Mouse (Mus musculus) limb, embryonic 14.5 days (tissue): ENCODE data around the gene Nek7. TPM values are rescaled to one million over a fixed set of nuclear protein-coding genes. Genes with fewer than 3 reads are reported as not detected.

ENCODE experiments used
- ATAC-seq: fragments of 200-750 bp; cut with Nextera tagmentation; 2 replicates; pipeline ENCODE4 v1.8.0; 2017; ENCODE audit warnings: low read depth, moderate number of reproducible peaks, moderate TSS enrichment; ENCODE audit not compliant: low FRiP score
- DNase-seq: peaks from one replicate; pipeline ENCODE4 v3.0.0-alpha.2; 2015; ENCODE audit warnings: low spot score
- H3K27ac ChIP-seq: fragments of 300-500 bp; sonication (generic); replicated peaks from 2 replicates; pipeline ENCODE4 v1.5.1; 2014; ENCODE audit warnings: low read depth, mild to moderate bottlenecking, low read length, moderate library complexity, mixed read lengths
- H3K27me3 ChIP-seq: fragments of 300-500 bp; sonication (generic); 2 replicates; pipeline ENCODE4 v1.6.1; 2014; ENCODE audit warnings: low read length, mixed read lengths; ENCODE audit not compliant: control insufficient read depth, insufficient read depth
- H3K36me3 ChIP-seq: fragments of 300-500 bp; sonication (generic); 2 replicates; pipeline ENCODE4 v1.6.1; 2014; ENCODE audit warnings: mild to moderate bottlenecking, low read length, moderate library complexity, mixed read lengths; ENCODE audit not compliant: control insufficient read depth, insufficient read depth
- H3K4me1 ChIP-seq: fragments of 300-500 bp; sonication (generic); 2 replicates; pipeline ENCODE4 v1.6.1; 2014; ENCODE audit warnings: antibody characterized with exemption, low read length, mixed read lengths; ENCODE audit not compliant: control insufficient read depth, insufficient read depth
- H3K4me2 ChIP-seq: fragments of 300-500 bp; sonication (generic); replicated peaks from 2 replicates; pipeline ENCODE4 v1.6.1; 2014; ENCODE audit warnings: low read depth, mild to moderate bottlenecking, low read length, moderate library complexity; ENCODE audit not compliant: severe bottlenecking
- H3K4me3 ChIP-seq: fragments of 300-500 bp; sonication (generic); replicated peaks from 2 replicates; pipeline ENCODE4 v1.5.1; 2014; ENCODE audit warnings: low read length
- H3K9ac ChIP-seq: fragments of 300-500 bp; sonication (generic); 2 replicates; pipeline ENCODE4 v1.6.1; 2014; ENCODE audit warnings: mild to moderate bottlenecking, low read depth, low read length, moderate library complexity; ENCODE audit not compliant: severe bottlenecking
- H3K9me3 ChIP-seq: fragments of 300-500 bp; sonication (generic); 2 replicates; pipeline ENCODE4 v1.6.1; 2016; ENCODE audit warnings: low read length; ENCODE audit not compliant: control insufficient read depth
- POLR2A ChIP-seq: fragments of 200-500 bp; IDR thresholded peaks from 2 replicates; pipeline ENCODE4 v1.8.0; 2012; ENCODE audit warnings: inconsistent platforms, mild to moderate bottlenecking, moderate library complexity, borderline replicate concordance; ENCODE audit not compliant: insufficient read depth, insufficient read length; ENCODE audit errors: extremely low read depth
- WGBS: fragments of 180-500 bp; shearing (Covaris S2); extraction: QIAGEN DNeasy Blood & Tissue Kit; methylation state at CpG from one replicate; pipeline ENCODE4 v1.1.7; 2014; 5-methylcytosine and 5-hydroxymethylcytosine counted together
- polyA plus RNA-seq, 2 experiments: library from polyadenylated mRNA; depleted of rRNA in 1 of 2; stranded (reverse) in 1 of 2; unstranded in 1 of 2; fragments of >200 nt; fragmentation: Nextera tagmentation in 1 of 2; extraction: Ambion mirVana in 1 of 2; gene quantifications; 2 replicates each; pipeline versions ENCODE4 v1.2.1 to v1.2.3; 2012 to 2014

Nek7 gene
- polyA plus RNA-seq, 2 experiments, result 14.2 to 32.4 TPM

DNA sequence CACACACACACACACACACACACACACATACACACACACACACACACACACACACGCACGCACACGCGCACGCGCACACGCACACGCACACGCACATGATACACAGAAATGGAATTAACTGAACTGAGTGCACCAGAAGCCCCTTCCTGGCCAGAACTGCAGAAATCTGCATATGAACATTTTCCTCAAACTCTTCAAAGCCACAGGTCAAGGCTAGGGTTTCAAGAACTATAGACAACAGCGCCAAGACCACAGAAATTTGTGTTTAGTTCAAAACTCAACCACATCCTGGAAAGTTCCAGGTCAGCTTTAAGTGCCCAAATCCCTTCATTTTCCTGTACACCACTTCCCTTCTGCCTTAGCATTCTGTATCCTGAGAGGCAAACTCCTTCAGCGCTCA lies 21.9 kb downstream of the Nek7 start:
- H3K4me2 ChIP-seq, result no peak overlapping the region
- H3K4me1 ChIP-seq, result no peaks in the 10 kb centered on the region
- WGBS, result 82% methylated on average over 11 of the region's 11 CpGs
- H3K9ac ChIP-seq, result no peak overlapping the region
- no peaks in the 10 kb centered on the region for H3K27me3 ChIP-seq
- no peak overlapping the region for H3K27ac ChIP-seq
- TF ChIP-seq POLR2A, result no peak
- DNase-seq (no peak), ATAC-seq (no peak)
- no peaks in the 10 kb centered on the region for H3K36me3 ChIP-seq
- no peak overlapping the region for H3K4me3 ChIP-seq
- no peaks in the 10 kb centered on the region for H3K9me3 ChIP-seq

DNA sequence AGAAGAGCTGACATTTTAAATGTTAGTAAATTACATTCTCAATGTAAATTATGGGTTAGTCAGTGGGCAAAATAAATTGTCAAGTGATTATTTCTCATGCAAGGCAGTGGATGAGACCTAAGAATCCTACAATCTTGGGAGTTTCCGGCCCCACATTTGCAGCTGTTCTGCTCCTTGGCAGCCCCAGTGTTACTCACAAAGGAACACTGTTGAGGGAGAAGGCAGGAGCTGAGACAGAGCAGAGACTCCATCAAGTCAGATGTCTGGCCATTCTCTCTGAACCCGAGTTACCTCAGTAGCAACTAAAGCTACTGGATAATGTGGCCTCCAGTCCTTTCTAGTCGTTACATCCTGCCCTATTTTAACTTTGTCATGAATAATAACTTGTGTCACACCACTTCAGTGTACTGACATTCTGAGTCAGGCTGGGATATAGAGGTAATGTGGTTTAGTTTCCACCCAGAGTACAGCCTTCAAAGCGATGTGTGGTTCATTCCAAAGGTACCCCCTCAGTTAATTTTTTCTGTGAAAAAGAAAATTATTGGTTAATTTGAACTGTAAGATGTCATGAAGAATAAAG lies 23.7 kb downstream of the Nek7 start:
- Histone ChIP-seq H3K27ac (no peak overlapping the region), H3K4me2 (no peak overlapping the region), H3K9me3 (no peaks in the 10 kb centered on the region), H3K4me3 (no peak overlapping the region), H3K27me3 (no peaks in the 10 kb centered on the region), H3K4me1 (no peaks in the 10 kb centered on the region), H3K36me3 (no peaks in the 10 kb centered on the region; the same call in 1 of the 2 replicates), H3K9ac (no peak overlapping the region)
- ATAC-seq, result no peak
- no peak for DNase-seq
- 61% methylated on average over 4 of the region's 4 CpGs for WGBS
- no peak for TF ChIP-seq POLR2A

DNA sequence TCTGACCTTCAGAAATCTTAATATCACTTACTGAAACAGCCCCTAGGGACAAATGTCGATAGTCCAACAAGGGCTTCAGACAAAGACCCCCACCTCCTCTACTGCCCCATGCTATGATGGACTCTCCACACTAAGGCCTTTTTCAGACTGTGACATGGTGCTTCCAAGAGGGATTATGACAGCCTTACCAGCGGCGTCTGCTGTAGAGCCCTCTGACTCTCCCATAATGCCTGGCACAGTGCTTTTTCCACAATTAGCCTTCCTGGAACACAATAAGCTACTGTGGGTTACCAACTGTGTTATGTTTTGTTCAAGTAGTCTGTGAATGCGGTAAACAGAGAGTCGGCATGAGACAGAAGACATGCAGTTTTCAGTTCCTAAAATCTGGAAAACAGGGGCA lies 25.0 kb downstream of the Nek7 start:
- no peak overlapping the region for H3K4me2 ChIP-seq
- no peaks in the 10 kb centered on the region for H3K27me3 ChIP-seq
- no peak for TF ChIP-seq POLR2A
- H3K9ac ChIP-seq, result no peak overlapping the region
- DNase-seq, result no peak
- H3K27ac ChIP-seq, result no peak overlapping the region
- 81% methylated on average over 5 of the region's 5 CpGs for WGBS
- no peaks in the 10 kb centered on the region; the same call in 1 of the 2 replicates for H3K36me3 ChIP-seq
- H3K4me1 ChIP-seq, result no peaks in the 10 kb centered on the region
- no peaks in the 10 kb centered on the region for H3K9me3 ChIP-seq
- no peak overlapping the region for H3K4me3 ChIP-seq
- no peak for ATAC-seq

DNA sequence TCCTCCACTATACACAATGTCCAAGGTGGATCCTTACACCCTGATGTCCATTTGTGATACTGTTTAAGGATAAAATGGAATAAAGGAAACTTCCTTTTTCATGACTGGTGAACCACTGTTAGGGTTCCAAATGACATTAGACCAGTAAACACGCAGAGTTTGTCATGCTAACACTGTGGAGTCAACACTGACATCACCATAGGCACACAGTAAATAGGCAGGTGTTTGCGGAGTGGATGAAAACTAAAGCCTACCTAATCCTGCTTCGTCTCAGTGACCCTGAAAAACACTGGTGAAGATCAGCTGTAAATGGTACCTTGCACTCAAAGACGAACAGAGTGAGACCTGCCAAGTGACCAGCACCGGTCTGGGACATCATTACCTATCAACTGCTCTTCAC lies 26.0 kb downstream of the Nek7 start:
- H3K4me2 ChIP-seq, result no peak overlapping the region
- WGBS, result 92% methylated on average over 5 of the region's 5 CpGs
- ATAC-seq (no peak), DNase-seq (no peak)
- H3K9me3 ChIP-seq, result no peaks in the 10 kb centered on the region
- no peak for TF ChIP-seq POLR2A
- no peaks in the 10 kb centered on the region; the same call in 1 of the 2 replicates for H3K36me3 ChIP-seq
- no peaks in the 10 kb centered on the region for H3K27me3 ChIP-seq
- no peaks in the 10 kb centered on the region for H3K4me1 ChIP-seq
- no peak overlapping the region for H3K9ac ChIP-seq
- H3K27ac ChIP-seq, result no peak overlapping the region
- no peak overlapping the region for H3K4me3 ChIP-seq

DNA sequence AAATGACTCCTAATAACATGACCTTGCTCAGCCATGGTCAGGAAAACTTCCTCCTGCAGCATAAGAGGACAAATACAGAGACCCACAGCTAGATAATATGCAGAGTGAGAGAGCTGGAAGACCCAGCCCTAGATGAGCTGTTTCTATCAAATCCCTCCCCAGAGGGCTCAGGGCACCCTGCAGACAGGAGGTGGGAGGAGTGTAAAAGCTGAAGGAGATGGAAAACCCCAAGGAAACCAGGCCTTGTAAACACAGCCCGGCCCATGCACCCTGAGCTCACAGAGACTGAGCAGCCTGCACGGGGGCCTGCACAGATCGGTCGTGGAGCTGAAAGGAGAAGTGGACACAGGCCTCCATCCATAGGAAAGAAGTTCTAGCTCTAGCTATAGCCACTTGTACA lies 27.5 kb downstream of the Nek7 start:
- no peaks in the 10 kb centered on the region for H3K9me3 ChIP-seq
- H3K4me1 ChIP-seq, result no peaks in the 10 kb centered on the region
- DNase-seq, result no peak
- H3K9ac ChIP-seq, result no peak overlapping the region
- H3K27ac ChIP-seq, result no peak overlapping the region
- no peak for ATAC-seq
- H3K36me3 ChIP-seq, result no peaks in the 10 kb centered on the region; the same call in 1 of the 2 replicates
- H3K27me3 ChIP-seq, result no peaks in the 10 kb centered on the region
- H3K4me3 ChIP-seq, result no peak overlapping the region
- H3K4me2 ChIP-seq, result no peak overlapping the region
- TF ChIP-seq POLR2A, result no peak
- WGBS, result 83% methylated on average over 4 of the region's 4 CpGs

DNA sequence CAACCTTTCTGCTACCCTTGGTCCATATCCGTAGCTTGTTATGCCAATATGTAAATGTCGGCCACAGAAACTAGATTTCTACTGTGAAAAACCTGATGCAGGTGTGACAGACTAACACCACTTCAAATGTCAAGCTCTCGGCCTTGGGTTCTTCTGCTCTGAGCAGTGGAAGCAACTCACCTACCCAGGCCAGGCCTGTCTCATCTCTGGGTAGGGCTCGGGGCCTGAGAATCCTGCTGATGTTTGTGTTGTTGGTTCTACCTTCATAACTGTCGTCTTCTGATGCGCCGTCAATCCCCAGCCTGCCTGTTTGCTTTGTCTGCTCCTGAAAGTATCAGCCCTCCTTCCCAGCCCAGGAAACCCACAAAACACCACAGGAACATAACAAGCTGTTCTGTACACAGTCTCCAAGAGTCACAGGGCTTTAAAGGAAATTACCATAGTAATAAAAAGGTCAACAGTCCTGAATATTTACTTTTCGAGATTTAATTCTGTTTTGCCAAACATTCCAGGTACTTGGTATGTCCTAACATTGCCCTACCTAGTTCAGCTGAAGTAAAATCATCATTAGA lies 29.4 kb downstream of the Nek7 start:
- no peaks in the 10 kb centered on the region for H3K4me1 ChIP-seq
- TF ChIP-seq POLR2A, result no peak
- H3K36me3 ChIP-seq, result no peaks in the 10 kb centered on the region; the same call in 1 of the 2 replicates
- H3K9ac ChIP-seq, result no peak overlapping the region
- DNase-seq (no peak), ATAC-seq (no peak)
- no peak overlapping the region for H3K27ac ChIP-seq
- H3K27me3 ChIP-seq, result no peaks in the 10 kb centered on the region
- H3K9me3 ChIP-seq, result no peaks in the 10 kb centered on the region
- WGBS, result 86% methylated on average over 8 of the region's 8 CpGs
- no peak overlapping the region for H3K4me2 ChIP-seq
- no peak overlapping the region for H3K4me3 ChIP-seq
